Mouse (Mus musculus) central nervous system, embryonic 18 days (tissue): ENCODE results near the gene Rnf215. TPM values are rescaled to one million over a fixed set of nuclear protein-coding genes. Genes with fewer than 3 reads are reported as not detected.

ENCODE experiments used
- polyA plus RNA-seq: library from polyadenylated mRNA; depleted of rRNA; stranded (reverse); fragments of >200 nt; gene quantifications from 2 replicates; pipeline ENCODE4 v1.2.3, GENCODE M21; 2012; rRNA removed

The Rnf215 gene
- polyA plus RNA-seq: 65.9 and 70.1 TPM in 2 replicates

GRCm38 (mm10) chr11:4134986-4135935 lies at the start of gene Rnf215:
Gene Rnf215 (plus strand): TSS chr11:4135202.

DNA sequence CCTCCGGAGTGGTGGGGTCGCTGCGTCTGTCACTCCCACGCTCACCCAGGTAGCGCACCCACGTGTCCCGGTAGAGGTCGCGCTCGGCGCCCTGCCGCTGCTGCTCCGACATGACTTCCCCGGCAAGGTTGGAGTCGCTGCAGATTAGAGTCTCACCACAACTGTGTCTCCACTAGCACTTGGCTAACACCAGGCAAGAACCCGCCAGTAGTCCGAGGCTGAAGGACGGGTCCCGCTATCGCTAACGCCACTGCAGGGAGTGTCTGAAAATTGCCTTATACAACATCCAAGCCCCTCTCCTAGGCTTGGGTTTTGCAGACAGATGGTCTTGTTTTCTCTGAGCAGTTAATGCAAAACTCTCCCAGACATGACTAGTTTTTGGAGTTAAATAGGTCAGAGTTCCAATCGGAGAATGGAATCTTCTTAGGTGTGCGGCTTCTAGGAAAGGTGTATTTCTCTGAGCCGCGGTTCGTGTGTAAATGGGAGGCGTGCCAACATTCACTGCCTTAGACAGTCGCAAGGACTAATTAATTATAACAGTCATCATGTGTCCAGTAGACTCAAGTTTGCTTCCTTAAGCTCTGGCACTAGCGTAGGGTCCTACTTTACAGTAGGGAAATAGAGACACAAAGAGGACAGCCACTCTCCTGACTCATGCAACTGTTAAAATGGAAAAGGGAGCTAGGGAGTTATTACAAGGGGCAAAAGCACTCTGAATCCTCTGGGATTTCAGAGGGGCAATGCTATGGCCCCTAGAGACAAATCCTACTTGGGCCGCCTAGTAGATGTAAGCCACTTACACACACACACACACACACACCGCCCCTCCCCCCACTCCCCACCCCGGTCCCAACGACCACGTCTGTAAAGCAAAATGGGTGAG lies 39.6 kb upstream of the Rnf215 start, which contains the start of gene Mtfp1:
Mtfp1 (minus strand) TSS at position 275 of the 883 bp plus-strand sequence.

DNA sequence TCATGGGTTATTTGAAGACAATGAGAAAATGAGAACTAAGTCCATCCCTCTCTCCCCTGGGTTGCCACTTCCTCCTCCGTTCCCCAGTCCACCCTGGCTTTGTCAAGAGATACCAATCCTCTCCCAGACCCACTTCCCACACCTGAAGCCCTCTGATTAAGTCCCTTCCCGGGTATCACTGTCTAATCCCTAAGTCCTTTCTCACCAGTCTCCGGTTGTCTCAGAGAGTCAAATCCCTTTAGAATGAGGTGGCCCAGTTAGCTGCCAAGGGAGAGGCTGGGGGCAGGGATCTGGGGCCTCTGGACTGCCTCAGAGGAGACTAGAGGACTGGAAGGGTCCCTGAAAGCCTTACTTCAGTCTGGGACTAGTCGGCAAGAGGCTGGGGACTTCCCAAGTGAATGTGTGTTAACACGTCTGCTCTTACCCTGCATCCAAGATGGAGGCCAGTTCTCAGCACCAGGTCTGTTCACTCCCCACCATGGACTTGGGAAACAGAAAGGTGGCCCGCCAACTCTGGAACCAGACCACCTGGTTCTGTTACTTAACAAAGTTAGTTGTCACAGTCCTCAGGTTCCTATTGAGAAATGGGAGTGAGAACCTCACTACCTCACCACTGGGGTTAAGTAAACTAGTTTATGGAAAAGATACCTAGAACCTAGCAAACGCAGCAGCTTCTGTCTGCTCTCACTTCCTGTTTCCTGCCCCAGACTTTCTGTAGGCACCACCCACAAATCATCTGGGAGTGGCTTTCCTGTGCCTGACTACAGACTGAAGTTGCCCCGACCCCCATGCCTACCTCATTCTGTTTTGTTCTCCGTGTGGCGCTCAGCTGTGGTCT lies 12.0 kb upstream of the Rnf215 start, which contains the start of gene Sec14l2:
Sec14l2 (minus strand) TSS at position 674 of the 838 bp plus-strand sequence.

GRCm38 (mm10) chr11:4159808-4160708 lies 25.1 kb downstream of the Rnf215 start, which contains the start of the genes Ccdc157 and Sf3a1:
Gene Ccdc157 (minus strand): TSS chr11:4160293.
Gene Sf3a1 (plus strand): TSS chr11:4160350.

DNA sequence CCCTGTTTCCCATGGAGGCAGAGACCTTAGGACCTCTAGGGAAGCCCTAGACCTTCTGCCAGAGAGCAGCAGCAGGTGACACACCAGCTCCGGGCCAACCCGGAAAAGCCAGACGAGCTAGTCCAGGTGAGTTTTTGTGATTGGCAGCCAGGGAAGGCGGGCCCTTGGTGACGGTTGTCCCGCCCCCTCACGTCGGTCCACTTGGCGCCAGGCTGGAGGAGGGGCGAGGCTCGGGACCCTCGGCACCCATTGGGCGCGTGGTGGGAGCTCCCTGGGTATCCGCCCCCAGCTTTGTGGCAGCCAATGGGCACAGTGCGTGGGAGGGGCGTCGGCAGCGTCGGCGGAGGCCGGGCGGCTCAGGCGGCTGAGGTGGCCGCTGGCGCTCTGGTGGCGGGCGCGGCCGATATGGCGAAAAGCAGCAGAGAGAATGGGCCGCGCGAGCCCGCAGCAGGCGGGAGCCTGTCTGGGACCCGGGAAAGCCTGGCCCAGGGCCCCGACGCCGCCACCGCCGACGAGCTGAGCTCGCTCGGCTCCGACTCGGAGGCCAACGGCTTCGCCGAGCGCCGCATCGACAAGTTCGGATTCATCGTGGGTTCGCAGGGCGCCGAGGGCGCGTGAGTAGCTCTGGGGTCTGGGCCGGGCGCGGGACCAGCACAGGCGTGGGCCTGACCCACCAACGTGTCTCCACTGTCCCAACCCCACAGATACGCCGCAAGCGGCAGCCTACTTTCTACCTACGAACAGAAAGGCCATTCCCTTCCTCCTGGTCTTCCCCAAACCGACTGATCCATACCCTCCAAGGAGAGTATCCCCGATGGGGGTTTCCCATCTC lies 51.7 kb downstream of the Rnf215 start, which contains the start of gene Tbc1d10a:
Tbc1d10a (plus strand) TSS at position 304 of the 832 bp plus-strand sequence.

Other genes starting within 250 kb of the Rnf215 start
- gene 4921536K21Rik, start 240.1 kb upstream of the Rnf215 start, polyA plus RNA-seq: 0.63 and 0.74 TPM in 2 replicates
- 18.3 and 21.1 TPM in 2 replicates for gene Dusp18, start 240.0 kb upstream of the Rnf215 start, polyA plus RNA-seq
- 17.3 and 18.8 TPM in 2 replicates for gene Slc35e4, start 220.5 kb upstream of the Rnf215 start, polyA plus RNA-seq
- 16.9 and 17.0 TPM in 2 replicates for gene Tcn2, start 203.0 kb upstream of the Rnf215 start, polyA plus RNA-seq
- 52.6 and 54.8 TPM in 2 replicates for gene Pes1, start 171.2 kb upstream of the Rnf215 start, polyA plus RNA-seq
- gene 4930556J24Rik, start 158.4 kb upstream of the Rnf215 start, polyA plus RNA-seq: not detected in 2 replicates
- 8.3 and 10.2 TPM in 2 replicates for gene Gal3st1, start 151.6 kb upstream of the Rnf215 start, polyA plus RNA-seq
- gene Sec14l4, start 103.7 kb upstream of the Rnf215 start, polyA plus RNA-seq: 0.03 TPM in 1 of 2 replicates, not detected in the other
- gene Sec14l3, start 70.4 kb upstream of the Rnf215 start, polyA plus RNA-seq: 1.5 and 2.0 TPM in 2 replicates
- gene Mtfp1, start 39.8 kb upstream of the Rnf215 start, polyA plus RNA-seq: 9.8 and 10.4 TPM in 2 replicates
- gene Sec14l2, start 11.8 kb upstream of the Rnf215 start, polyA plus RNA-seq: 6.6 and 8.3 TPM in 2 replicates
- gene Ccdc157, start 25.1 kb downstream of the Rnf215 start, polyA plus RNA-seq: 15.6 and 16.7 TPM in 2 replicates
- gene Sf3a1, start 25.1 kb downstream of the Rnf215 start, polyA plus RNA-seq: 52.0 and 56.7 TPM in 2 replicates
- 52.2 and 55.8 TPM in 2 replicates for gene Tbc1d10a, start 51.6 kb downstream of the Rnf215 start, polyA plus RNA-seq
- gene Castor1, start 83.0 kb downstream of the Rnf215 start, polyA plus RNA-seq: 3.0 and 3.3 TPM in 2 replicates
- 0.05 and 0.07 TPM in 2 replicates for gene Osm, start 101.2 kb downstream of the Rnf215 start, polyA plus RNA-seq
- 0.12 and 0.27 TPM in 2 replicates for gene Lif, start 122.4 kb downstream of the Rnf215 start, polyA plus RNA-seq